Mouse (Mus musculus) midbrain, embryonic 14.5 days (tissue): Measurements from ENCODE around the gene Amh. TPM values are rescaled to one million over a fixed set of nuclear protein-coding genes. Genes with fewer than 3 reads are reported as not detected.

Experiments
- microRNA counts: library from miRNA; unstranded; fragments of <30 nt; microRNA quantifications from one replicate; lab custom pipeline; 2016
- microRNA-seq: library from miRNA; unstranded; fragments of <30 nt; microRNA quantifications from one replicate; pipeline ENCODE4, GENCODE M21; 2016
- polyA plus RNA-seq: library from polyadenylated mRNA; unstranded; fragments of >200 nt; fragmentation: Nextera tagmentation; extraction: Ambion mirVana; gene quantifications from 2 replicates; pipeline ENCODE4 v1.2.1, GENCODE M21; 2014

Gene Amh
- polyA plus RNA-seq, 1 experiment from 2014 or later: not detected

MicroRNA genes within 50 kb of the gene (microRNA counts, 519-probe panel; counts per million panel counts)
- microRNA mmu-miR-1982 (lab: Ali Mortazavi, UCI): not detected

Small RNAs within 50 kb of the gene (microRNA-seq; reads per million reads assigned to microRNA genes)
- gene Mir1982: 5.6 reads per million, percentile 28 among the genes with 10 or more reads in this experiment

Other genes with a start within 250 kb of the Amh start
- 31.7 and 34.2 TPM in 2 replicates for gene Rexo1, start 243.7 kb upstream of the Amh start, polyA plus RNA-seq
- 4.9 and 5.0 TPM in 2 replicates for gene Klf16, start 227.9 kb upstream of the Amh start, polyA plus RNA-seq
- 128 and 151 TPM in 2 replicates for gene Abhd17a, start 214.9 kb upstream of the Amh start, polyA plus RNA-seq
- 62.1 and 67.6 TPM in 2 replicates for gene Scamp4, start 202.4 kb upstream of the Amh start, polyA plus RNA-seq
- 4.9 and 5.0 TPM in 2 replicates for gene Adat3, start 202.4 kb upstream of the Amh start, polyA plus RNA-seq
- gene Gm49322, start 199.2 kb upstream of the Amh start, polyA plus RNA-seq: 2.5 and 2.6 TPM in 2 replicates
- 74.1 and 98.5 TPM in 2 replicates for gene Csnk1g2, start 182.4 kb upstream of the Amh start, polyA plus RNA-seq
- 80.1 and 88.8 TPM in 2 replicates for gene Btbd2, start 148.2 kb upstream of the Amh start, polyA plus RNA-seq
- gene Mknk2, start 127.1 kb upstream of the Amh start, polyA plus RNA-seq: 46.7 and 54.2 TPM in 2 replicates
- gene Mob3a, start 103.3 kb upstream of the Amh start, polyA plus RNA-seq: 45.2 and 47.3 TPM in 2 replicates
- 22.4 and 25.1 TPM in 2 replicates for gene Izumo4, start 103.1 kb upstream of the Amh start, polyA plus RNA-seq
- 106 and 116 TPM in 2 replicates for gene Ap3d1, start 63.0 kb upstream of the Amh start, polyA plus RNA-seq
- gene Dot1l, start 50.0 kb upstream of the Amh start, polyA plus RNA-seq: 23.4 and 27.9 TPM in 2 replicates
- gene Sf3a2, start 7.0 kb upstream of the Amh start, polyA plus RNA-seq: 57.2 and 75.1 TPM in 2 replicates
- gene Plekhj1, start 6.6 kb upstream of the Amh start, polyA plus RNA-seq: 107 and 116 TPM in 2 replicates
- gene Jsrp1, start 8.3 kb downstream of the Amh start, polyA plus RNA-seq: 0.23 and 0.30 TPM in 2 replicates
- gene Oaz1, start 21.4 kb downstream of the Amh start, polyA plus RNA-seq: 1,218 and 1,334 TPM in 2 replicates
- gene Lingo3, start 38.8 kb downstream of the Amh start, polyA plus RNA-seq: 6.2 and 7.3 TPM in 2 replicates
- gene Lsm7, start 50.0 kb downstream of the Amh start, polyA plus RNA-seq: 256 and 328 TPM in 2 replicates
- 60.5 and 62.7 TPM in 2 replicates for gene Sppl2b, start 50.0 kb downstream of the Amh start, polyA plus RNA-seq
- 0.26 TPM in 1 of 2 replicates, not detected in the other for gene Tmprss9, start 66.6 kb downstream of the Amh start, polyA plus RNA-seq
- gene Timm13, start 95.7 kb downstream of the Amh start, polyA plus RNA-seq: 331 and 393 TPM in 2 replicates
- 13.9 and 20.0 TPM in 2 replicates for gene Lmnb2, start 113.0 kb downstream of the Amh start, polyA plus RNA-seq
- gene Gadd45b, start 124.8 kb downstream of the Amh start, polyA plus RNA-seq: 4.3 and 8.0 TPM in 2 replicates
- 11.5 and 11.6 TPM in 2 replicates for gene Gng7, start 209.7 kb downstream of the Amh start, polyA plus RNA-seq
- gene Diras1, start 220.4 kb downstream of the Amh start, polyA plus RNA-seq: 24.0 and 55.4 TPM in 2 replicates
- 32.4 and 34.9 TPM in 2 replicates for gene Slc39a3, start 232.2 kb downstream of the Amh start, polyA plus RNA-seq